ENCODE assay signal across 9 mouse cellular contexts in the genomic region with DNA sequence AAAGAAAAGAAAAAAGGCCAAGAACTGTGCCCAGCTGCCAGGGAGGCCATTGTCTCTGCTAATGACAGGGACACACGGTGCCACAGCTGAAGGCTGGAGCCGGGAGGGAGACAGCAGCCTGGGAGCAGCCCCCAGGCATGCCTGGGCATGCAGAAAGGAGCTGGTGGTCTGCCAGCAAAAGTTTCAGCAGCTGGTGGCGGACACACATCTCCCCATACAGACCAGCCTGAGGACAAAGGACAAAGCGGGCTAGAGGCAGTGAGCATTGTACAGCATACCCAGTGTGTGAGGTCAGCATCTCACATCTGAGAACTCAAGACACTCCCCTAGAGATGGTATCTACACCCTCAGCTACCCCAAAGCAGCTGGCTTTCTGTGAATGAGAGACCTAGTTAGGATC. TPM values are rescaled to one million over a fixed set of nuclear protein-coding genes. Genes with fewer than 3 reads are reported as not detected.
DNase-seq lines count a peak whose midpoint lies in the region; ATAC-seq lines count a peak whose summit lies in the region.
"Had no signal": no experiment of that assay in that cellular context is flagged by ENCODE, and none has a peak within 500 bp of the region (broad histone marks: within the 10 kb centered on the region; RNA-seq: fewer than 3 reads in every experiment).

No protein-coding gene starts in this region.

- peak; percentile 32 to 66 for DNase-seq in left cerebral cortex, postnatal 14 days (ENCODE audit: low spot score in 2 of 2)
- no peak for DNase-seq in left cerebral cortex, adult 11 months (ENCODE audit: low spot score)
- DNase-seq in MN1 (ENCODE audit: low spot score) (peak; percentile 15), liver (no peak)
- DNase-seq in forebrain, embryonic 11.5 days (ENCODE audit: low spot score) = peak; percentile 58
- DNase-seq in ovary, postnatal 36 days (ENCODE audit: low spot score) = no peak
- DNase-seq in ovary, postnatal 14 days (ENCODE audit: low spot score) = no peak

- no peaks in the 10 kb centered on the region for H3K9me3 ChIP-seq in forebrain, embryonic 11.5 days (ENCODE audit: control insufficient read depth, low read length)
- no peaks in the 10 kb centered on the region for H3K9me3 ChIP-seq in midbrain, embryonic 15.5 days

- H3K36me3 ChIP-seq in forebrain, embryonic 11.5 days (ENCODE audit: control insufficient read depth, insufficient read depth, low read length) = no peaks in the 10 kb centered on the region
- no peaks in the 10 kb centered on the region; the same call in 1 of the 2 replicates for H3K36me3 ChIP-seq in midbrain, embryonic 15.5 days (replicated peaks)

- H3K4me3 ChIP-seq in forebrain, embryonic 11.5 days (ENCODE audit: low read depth, low read length) = no peak overlapping the region
- no peak overlapping the region for H3K4me3 ChIP-seq in midbrain, embryonic 15.5 days

- no peak overlapping the region for H3K4me2 ChIP-seq in forebrain, embryonic 11.5 days (ENCODE audit: low read depth, low read length, severe bottlenecking)
- no peak overlapping the region for H3K4me2 ChIP-seq in midbrain, embryonic 15.5 days
- H3K4me2 ChIP-seq: liver, embryonic 11.5 days had no signal

- no peaks in the 10 kb centered on the region for H3K27me3 ChIP-seq in forebrain, embryonic 11.5 days (ENCODE audit: control insufficient read depth, insufficient read depth, low read length)
- no peaks in the 10 kb centered on the region for H3K27me3 ChIP-seq in midbrain, embryonic 15.5 days (replicated peaks)

- peak overlapping the region; percentile 14; the same call in 1 of the 2 replicates for H3K9ac ChIP-seq in forebrain, embryonic 11.5 days (ENCODE audit: low read length)
- no peak overlapping the region for H3K9ac ChIP-seq in midbrain, embryonic 15.5 days

- WGBS in forebrain, embryonic 11.5 days = 43% methylated on average over 4 of the region's 4 CpGs
- WGBS in midbrain, embryonic 15.5 days = 37% methylated on average over 4 of the region's 4 CpGs

- ATAC-seq in forebrain, embryonic 11.5 days (replicated peaks; ENCODE audit: low FRiP score) = peak; percentile 54
- ATAC-seq in midbrain, embryonic 15.5 days (replicated peaks) = peak; percentile 40; the same call in 1 of the 2 replicates

- peak overlapping the region; percentile 19; the same call in 1 of the 2 replicates for H3K27ac ChIP-seq in forebrain, embryonic 11.5 days (ENCODE audit: low read depth, low read length)
- H3K27ac ChIP-seq in midbrain, embryonic 15.5 days = peak overlapping the region; percentile 31; the same call in 1 of the 2 replicates

- peaks cover 7% of the 10 kb centered on the region; the same call in 1 of the 2 replicates for H3K4me1 ChIP-seq in forebrain, embryonic 11.5 days (replicated peaks; ENCODE audit: control insufficient read depth, insufficient read depth, low read length)
- peaks cover 13% of the 10 kb centered on the region for H3K4me1 ChIP-seq in midbrain, embryonic 15.5 days

- intact Hi-C loops in left cerebral cortex, postnatal 14 days (cut with DNase I) = no loop called here

RNA-seq across cellular contexts. Expression of a gene that starts 37.5 kb away (rescaled TPM):
- total RNA-seq in left cerebral cortex, postnatal 14 days (2021) = 10 to 100 TPM; 57.2 to 66.4 TPM
- polyA plus RNA-seq in forebrain, embryonic 11.5 days (2014; fragmentation: Nextera tagmentation; extraction: Ambion mirVana) = 17.6 and 18.7 TPM in 2 replicates
- polyA plus RNA-seq in midbrain, embryonic 15.5 days (2015; fragmentation: Nextera tagmentation; extraction: Ambion mirVana) = 42.9 and 45.6 TPM in 2 replicates

Comparison
In these comparisons a context has a peak if more than half of its experiments do, and no peak if none do; other contexts are left out.
1. DNase-seq: peak in left cerebral cortex, postnatal 14 days (2 of 2), MN1 (single experiment) and forebrain, embryonic 11.5 days (single experiment); none in left cerebral cortex, adult 11 months (single experiment), ovary, postnatal 36 days (single experiment), liver (single experiment) and ovary, postnatal 14 days (single experiment).